Mouse (Mus musculus): Measurements from ENCODE around the gene Gpr21.

- no peak for TF ChIP-seq POLR2A (IDR thresholded peaks at IDR 0.05; ENCODE audit: borderline replicate concordance, extremely low read depth, insufficient read depth, insufficient read length, poor library complexity, severe bottlenecking)
- no peak for TF ChIP-seq CTCF (IDR thresholded peaks at IDR 0.05; ENCODE audit: borderline replicate concordance, extremely low read depth, insufficient read depth, insufficient read length)
These were observed 36.6 kb upstream of the Gpr21 start for GRCm38 (mm10) chr2:37479559-37479958.

Data from brain, embryonic 14.5 days (tissue).